Mouse (Mus musculus): ENCODE measurements around the gene Gm42906. TPM values are rescaled to one million over a fixed set of nuclear protein-coding genes. Genes with fewer than 3 reads are reported as not detected.
A peak's percentile ranks its signal among the peaks of the same experiment; 100 is the strongest.

Gm42906 gene
- total RNA-seq, 2 experiments from 2014 or later = not detected

DNA sequence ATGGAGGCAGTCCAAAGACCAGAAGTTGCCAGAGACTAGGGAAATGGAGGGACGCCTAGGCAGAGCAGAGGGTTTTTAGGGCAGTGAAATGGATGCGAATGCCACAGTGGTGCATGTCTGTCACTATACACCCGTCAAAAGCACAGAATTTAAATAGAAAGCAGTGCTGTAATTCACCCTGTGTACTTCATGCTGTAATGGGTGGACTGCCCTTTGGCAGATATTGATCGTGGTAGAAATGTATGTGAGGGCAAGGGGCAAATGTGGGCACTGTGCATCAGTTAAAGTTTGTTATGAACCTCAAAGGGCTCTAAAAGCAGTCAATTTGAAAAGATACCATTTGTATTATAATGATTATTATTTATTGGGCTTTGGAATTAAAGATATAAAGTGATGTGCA is 347.7 kb downstream of the Gm42906 start:
- no peak for ATAC-seq (replicated peaks; ENCODE audit: poor library complexity)

DNA sequence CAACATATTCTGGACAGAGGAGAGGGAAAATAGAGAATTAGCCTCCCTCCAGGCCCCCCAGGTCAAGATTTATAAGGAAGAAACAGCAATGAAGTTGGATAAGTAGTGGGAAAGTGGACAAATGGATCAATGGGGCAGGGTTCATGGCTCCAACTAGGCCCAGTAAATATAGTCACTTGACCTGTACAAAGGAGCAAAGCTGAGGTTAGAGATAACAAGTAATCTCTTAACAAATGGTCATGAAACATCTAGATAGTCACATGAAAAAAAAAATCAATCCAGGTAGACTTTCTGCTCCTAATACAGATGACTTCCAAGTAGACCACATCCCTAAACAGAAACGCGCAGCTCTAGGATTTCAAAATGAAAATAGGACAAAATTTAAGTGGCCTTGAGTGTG is 350.0 kb downstream of the Gm42906 start:
- ATAC-seq (replicated peaks; ENCODE audit: poor library complexity) = no peak

DNA sequence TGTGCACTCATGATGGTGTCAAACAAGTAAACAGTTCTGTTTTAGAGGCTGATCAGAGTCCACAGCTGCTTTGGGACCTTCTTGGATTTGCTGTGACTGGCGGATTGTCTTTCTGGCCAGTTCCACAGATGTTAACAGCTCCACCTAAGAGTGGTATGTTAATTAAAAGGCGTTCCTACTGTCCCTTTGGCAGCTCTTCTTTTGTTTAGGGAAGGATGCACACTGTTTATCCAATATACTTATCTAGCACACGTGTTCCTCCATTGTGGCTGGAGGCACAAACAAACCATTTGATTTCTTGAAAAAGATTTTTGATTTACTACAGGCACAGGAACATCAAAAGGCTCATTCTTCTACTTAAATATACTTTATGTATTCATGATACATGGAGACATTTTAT is 351.0 kb downstream of the Gm42906 start:
- ATAC-seq (replicated peaks; ENCODE audit: poor library complexity) = no peak

DNA sequence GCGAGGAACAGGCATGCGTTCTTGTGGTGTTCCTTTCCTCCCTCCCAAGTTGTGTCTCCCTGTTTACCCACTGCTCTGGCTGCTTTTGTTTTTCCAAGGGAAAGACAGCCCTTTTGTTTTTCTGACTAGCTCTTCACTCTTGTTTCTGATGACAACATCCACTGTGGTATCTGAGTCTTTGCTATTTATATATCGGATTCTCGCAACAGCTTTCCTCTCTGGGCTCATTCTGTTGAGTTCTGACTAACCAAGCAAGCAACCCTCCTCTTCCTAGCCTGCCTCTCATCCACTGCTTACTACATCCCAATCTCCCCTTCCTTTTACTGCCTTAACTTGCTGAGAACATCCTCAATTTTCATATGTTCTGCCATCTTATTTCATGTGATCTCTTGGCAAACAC is 353.7 kb downstream of the Gm42906 start:
- no peak for ATAC-seq (replicated peaks; ENCODE audit: poor library complexity)

DNA sequence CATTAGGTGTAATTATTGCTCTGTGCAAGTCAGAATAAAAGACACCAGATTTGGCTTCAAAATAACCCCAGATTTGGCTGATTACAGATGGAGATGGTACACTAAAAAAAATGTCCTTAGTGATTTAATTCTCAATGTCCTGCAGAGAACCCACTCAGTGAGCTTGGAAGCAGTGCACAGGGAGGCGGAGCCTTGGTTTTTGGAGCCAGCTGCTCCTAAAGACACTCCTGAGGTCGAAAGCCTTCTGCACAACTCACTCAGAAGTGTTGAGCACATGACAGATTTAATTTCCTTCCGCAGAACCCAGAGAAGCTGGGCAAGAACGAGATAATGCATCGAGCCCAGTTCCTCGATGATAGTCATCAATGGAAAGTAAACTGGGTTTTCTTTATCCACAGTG is 356.5 kb downstream of the Gm42906 start:
- ATAC-seq (replicated peaks; ENCODE audit: poor library complexity) = no peak

DNA sequence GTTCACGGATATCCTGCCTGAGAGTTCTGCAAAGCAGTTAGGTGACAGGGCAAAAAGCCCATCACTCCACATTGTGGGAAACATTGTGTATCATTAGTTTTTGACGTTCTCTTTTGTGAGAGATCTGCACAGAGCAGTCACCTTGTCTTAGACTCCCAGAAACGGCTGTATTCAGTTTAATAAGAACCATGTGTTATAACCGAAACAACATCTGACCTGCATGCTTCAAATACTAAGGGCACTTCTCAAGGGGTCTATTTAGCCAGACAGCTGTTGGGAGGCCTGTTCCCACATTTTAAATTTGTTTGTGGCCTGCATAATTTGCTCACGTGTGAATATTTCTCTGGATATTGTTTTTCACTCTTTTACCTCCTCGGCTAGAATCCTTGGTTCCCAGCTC is 357.1 kb downstream of the Gm42906 start:
- no peak for ATAC-seq (replicated peaks; ENCODE audit: poor library complexity)

DNA sequence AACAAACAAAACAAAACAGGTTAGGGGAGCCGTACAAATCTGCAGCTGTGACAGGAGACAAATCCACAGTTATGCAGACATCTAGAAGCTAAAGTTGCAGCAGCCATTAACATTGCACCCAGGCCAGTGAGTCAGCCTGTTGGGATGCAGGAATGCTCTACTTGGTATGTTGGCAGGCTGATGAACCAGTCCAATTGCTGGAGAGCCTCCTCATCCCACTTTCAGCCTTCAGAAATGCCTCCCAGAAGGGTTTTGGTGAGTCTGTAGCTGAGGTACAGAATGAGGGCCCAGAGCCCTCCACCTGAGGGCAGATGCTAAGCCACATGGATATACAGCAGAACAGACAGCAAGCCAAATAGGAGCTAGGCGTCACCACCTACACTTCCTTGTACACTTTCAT is 358.4 kb downstream of the Gm42906 start:
- ATAC-seq (replicated peaks; ENCODE audit: poor library complexity) = no peak

DNA sequence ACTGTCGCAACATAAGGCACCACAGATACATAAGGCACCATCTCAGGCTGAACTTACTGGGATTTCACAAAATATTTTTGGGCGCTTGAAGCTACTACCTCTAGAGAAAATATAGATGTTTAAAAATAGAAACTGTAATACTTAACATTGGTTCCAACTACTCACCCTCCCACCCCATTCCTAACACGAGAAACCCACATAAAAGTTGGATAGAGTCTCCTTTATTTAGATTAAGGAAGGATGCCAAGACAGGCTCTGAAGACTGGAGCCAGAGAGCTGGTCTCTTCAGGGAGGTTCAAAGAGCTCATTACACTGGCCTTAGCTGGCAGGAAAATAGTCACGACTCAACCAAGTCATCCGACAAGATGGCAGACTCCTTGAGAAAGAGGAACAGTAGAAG is 361.9 kb downstream of the Gm42906 start:
- ATAC-seq (replicated peaks; ENCODE audit: poor library complexity) = no peak

DNA sequence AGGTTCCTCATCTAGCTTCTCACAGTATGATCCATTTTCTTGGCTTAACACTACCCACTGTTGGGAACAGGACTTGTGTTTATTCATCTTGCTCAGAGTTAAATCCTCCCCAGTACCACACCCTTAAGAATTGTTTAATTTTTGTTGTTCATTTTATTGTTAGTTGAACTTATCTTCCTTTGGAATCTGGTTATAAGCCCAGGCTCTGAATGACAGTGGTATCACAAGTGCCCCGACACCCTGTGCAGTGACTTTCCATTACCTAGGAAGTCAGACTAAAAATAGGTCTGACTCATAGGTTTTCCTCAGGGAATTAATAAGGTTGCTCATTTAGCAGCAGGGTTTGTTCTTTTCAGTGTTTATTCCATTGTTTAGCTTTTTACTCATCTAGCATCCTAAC is 362.7 kb downstream of the Gm42906 start:
- ATAC-seq (replicated peaks; ENCODE audit: poor library complexity) = no peak

DNA sequence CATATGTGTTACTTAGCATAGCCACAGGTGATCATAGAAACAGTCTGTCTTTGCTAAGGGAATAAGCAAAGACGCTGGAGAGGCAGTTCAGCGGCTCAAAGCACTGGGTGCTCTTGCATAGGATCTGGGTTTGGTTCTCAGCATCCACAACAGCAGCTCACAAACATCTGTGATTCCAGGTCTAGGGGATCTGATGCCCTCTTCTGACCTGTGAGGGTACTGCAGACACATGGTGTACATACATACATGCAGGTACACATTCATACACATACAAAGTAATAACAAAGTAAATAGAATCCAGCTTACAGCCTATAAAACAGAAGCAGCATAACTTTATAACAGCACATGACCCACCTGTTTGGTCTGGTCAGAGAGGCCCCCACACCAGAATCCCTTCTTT is 366.0 kb downstream of the Gm42906 start:
- no peak for ATAC-seq (replicated peaks; ENCODE audit: poor library complexity)

DNA sequence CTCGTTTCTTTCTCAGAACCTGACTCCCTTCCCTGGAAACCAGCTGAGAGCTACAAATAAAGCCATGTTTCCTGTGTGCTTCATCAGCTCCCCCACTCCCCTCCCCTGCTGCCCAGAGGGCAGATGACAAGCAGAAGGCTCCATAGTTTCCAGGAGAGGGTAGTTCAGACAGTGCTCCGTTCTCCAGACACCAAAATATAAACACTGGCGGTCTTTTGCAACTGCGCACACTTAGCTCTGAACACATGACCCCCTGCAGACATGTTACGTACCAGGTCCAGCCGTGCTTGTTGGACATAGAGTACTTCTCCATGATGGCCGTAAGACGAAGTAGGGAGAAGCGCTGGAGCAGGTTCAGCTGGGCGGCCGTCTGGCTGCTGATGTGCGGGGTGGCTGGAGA is 367.5 kb downstream of the Gm42906 start:
- no peak for ATAC-seq (replicated peaks; ENCODE audit: poor library complexity)

DNA sequence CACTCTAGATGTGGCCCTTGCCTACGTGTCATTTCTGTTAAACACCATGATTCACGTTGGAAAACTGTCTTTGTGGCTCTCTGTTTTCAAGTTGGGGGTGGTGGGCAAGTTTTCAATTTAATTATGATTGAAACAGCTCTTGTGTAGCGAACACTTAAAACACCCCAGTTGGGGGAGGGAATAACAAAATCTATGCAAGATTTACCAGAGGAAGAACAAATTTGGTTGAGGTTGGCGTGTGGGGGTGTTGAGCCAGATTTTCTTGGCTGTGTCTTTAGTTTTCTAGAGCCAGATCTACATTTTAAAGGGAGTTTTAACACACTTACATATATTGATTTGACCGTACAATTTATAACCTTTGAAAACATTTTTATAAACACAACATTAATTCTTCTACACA is 368.2 kb downstream of the Gm42906 start:
- no peak for ATAC-seq (replicated peaks; ENCODE audit: poor library complexity)

DNA sequence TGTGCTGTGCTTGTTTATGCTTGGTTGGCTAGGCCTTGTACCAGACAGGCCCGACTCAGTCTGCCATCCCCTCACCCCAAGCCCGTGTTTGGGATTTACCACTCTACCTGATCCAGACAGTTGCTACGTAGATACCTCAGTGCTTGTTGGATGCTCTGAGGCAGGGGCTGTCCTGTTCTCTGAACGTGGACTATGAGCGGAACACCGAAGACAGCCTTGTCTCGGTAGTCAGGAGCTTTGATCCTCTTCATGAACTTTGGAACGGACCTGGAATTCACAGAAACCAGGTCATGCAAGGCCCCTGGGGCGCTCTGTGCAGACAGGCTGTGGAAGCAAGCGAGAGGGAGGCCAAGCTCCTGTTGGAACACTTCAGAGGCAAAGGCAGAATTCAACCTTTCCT is 368.6 kb downstream of the Gm42906 start:
- ATAC-seq (replicated peaks; ENCODE audit: poor library complexity) = no peak

DNA sequence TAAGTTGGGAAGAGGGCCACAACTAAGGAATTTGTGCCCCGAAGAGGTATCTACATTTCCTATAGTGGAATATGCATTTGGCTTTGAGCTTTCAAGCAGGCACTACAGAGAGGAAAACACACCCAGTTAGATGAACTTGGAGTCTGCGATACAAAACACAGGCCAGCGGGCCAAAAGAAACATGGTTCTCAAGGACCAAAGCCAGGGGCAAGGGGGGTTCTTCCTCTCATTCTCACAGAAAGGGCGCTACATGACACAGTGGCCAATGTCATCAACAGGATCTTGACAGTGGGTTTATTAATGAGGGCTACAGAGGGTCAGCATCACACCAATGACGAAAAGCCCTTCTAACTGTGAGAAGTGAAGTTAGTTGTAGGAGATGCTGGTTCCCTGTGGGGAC is 370.2 kb downstream of the Gm42906 start:
- ATAC-seq (replicated peaks; ENCODE audit: poor library complexity) = no peak

DNA sequence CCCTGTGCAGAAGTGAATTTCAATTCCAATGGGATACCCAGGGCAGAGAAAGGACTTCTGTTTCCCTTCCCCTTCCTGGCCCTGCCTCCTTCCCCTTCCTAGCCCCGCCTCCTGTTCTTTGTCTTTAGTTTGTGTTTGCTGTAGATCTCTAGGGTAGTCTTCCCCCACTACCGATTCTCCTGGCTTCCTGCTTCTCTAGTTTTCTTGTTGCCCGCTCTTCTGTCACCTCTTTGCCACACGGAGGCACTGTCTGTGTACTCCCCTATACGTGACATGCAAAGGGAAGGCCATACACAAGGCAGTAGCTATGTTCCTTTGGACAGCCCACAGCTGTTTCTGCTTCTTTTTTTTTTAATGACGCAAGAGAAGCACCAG is 371.1 kb downstream of the Gm42906 start:
- ATAC-seq (replicated peaks; ENCODE audit: poor library complexity) = peak; percentile 88

DNA sequence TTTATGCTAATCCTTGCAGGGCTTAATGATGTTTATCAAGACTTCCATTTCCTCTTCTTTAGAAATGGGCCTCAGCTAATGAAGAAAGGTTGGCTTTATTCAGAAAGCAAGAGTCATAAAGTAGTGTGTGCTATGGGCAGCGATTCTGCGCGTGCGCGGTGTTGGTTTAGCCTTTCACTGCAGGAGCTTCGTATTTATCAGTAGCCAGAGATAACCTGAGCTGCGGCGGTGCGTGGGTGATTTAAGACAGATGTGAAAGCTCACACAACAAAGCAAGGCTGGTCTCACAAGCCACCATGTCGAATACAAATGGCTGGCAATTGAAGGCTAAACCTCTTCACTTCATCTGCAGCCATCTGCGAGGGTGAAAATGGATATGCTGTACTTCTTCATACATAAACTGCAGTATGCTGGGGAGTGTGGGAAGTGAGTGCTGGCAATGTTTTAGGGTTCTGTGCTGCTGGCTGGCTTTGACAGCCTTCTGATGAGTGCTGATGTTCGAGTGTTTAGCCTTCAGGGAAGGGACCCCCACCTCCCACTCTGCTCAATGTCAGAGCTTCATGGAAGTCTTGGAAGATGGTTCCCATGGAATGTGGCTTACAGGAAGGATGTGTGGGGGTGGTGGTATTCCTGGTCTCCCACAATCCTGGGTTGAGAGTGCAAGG is 371.6 kb downstream of the Gm42906 start:
- ATAC-seq (replicated peaks; ENCODE audit: poor library complexity) = no peak

DNA sequence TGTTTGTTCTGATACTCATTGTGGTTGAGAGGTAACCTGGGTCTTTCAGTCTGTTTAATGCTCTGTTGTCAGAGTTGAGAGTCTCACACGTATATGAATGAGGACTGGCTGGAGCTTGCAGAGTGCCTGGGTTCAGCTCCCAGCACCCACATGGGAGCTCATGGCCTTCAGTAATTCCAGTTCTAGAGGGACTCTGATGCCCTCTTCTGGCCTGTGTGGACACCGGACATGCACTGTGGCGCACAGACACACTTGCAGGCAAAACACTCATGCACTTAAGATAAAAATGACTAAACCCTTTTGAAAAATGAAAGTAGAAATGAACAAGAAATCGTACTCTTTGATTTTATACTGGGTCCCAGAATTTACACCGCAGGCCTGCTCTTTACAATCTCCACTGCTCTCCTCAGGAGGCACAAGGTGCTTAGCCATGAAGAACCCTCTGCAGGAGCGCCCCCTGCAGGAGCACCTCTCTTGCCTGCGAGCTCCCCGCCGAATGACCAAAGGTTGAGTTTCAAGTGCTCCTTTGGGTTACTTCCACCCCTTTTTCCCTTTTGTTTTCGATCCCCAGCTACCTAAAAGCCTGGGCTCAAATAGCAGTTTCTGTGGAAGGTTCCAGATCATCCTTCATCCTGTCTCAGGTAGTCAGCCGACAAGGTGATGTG is 372.4 kb downstream of the Gm42906 start:
- ATAC-seq (replicated peaks; ENCODE audit: poor library complexity) = no peak

DNA sequence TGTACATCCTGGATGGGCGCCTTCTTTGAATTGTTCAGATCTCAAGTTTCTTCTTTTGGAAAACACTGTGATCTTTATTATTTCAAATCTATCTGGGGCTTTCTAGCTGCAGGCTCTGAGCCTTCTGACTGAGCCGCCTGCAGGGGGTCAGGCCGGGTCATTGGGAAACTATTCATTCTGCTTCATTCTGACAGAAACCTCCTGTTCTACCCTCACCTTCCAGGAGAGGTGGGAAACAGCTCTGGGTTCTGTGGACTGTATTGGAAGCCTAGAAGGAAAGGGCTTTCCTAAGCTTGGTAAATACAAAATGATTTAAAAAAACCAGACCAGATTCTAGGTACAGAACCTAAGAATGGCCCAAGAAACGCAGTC is 373.2 kb downstream of the Gm42906 start:
- no peak for ATAC-seq (replicated peaks; ENCODE audit: poor library complexity)

DNA sequence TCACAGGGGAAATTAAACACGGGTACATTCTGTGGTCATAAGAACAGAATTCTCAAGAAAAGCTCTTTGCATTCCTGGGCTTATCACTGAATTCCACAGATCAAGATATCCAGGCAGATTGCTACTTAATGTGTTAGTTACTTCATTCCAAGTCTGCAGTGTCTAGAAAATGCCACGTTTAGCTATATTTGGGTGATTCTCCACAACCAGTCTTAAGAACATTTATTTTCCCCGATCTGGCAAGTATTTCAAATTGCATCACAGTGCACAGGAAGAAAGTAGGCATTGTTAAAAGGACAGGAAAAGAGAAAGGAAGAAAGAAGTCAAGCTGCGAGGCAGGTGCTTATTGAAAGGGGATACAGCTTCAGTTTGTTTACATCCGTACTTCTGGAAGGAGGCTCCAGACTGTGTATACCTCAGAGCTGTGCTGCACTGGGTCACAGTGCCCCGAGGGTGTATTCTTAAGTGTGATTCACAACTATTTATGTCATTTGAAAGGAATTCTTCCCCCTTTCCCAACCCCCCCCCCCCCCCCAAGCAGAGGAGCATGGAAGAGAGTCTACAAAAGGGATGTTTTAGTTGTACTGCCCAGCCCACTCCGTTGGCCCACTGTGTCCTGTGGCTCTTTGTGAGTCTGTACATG is 373.7 kb downstream of the Gm42906 start:
- no peak for ATAC-seq (replicated peaks; ENCODE audit: poor library complexity)

DNA sequence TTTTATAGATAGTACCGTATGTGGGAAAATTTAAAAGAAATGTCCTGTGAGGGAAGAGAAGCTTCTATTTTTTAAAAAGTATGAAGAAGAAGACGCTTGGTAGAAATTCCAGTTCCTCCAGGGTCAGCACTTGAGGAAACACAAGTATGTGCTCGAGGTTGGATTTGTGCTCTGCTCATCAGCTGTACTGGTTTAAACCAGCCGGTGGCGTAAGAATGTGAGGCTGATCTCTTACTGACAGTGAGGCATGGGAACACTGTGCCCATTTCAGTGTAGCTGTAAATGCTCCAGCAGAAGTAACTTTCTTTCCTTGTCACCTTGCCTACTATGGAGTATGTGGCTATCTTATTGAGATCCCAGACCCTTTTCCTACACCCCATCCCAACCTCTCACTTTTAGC is 374.8 kb downstream of the Gm42906 start:
- ATAC-seq (replicated peaks; ENCODE audit: poor library complexity) = no peak

DNA sequence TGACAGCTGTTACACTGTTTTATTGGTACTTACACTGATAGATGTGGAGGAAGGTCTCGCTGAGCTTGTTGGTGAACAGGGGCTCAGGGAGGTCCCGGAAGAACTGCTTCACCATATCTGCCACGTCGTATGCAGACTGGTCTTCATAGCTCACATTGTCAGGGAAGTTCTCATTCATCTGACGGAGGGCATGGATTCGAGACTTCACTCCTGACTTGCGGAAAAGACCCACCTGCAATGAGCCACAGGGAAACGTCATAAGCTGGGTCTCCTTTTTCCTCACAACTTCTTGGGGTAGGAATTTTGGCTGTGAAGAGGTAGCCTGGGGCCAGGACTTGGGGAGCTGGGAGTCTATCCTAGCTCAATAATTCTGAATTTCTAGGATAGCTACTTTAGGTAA is 375.6 kb downstream of the Gm42906 start:
- ATAC-seq (replicated peaks; ENCODE audit: poor library complexity) = no peak

DNA sequence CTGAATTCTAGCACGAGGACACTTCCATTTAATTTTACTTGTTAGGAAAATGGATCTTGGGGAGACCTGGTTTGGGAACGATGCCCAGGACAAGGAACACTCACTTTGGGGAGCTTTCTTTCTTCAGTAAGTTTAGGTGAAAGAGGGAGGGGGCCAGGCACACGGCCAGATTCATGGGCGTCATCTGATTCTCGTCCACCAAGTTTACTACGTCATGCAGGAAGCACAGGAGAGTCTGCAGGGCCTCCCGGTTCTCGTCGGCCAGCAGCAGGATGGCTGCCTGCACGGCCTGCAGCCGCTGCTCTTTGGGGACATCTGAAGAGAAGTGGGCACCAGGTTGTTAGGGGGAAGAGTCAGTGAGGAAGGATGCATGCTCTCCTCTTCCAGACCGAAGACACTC is 380.5 kb downstream of the Gm42906 start:
- ATAC-seq (replicated peaks; ENCODE audit: poor library complexity) = no peak

DNA sequence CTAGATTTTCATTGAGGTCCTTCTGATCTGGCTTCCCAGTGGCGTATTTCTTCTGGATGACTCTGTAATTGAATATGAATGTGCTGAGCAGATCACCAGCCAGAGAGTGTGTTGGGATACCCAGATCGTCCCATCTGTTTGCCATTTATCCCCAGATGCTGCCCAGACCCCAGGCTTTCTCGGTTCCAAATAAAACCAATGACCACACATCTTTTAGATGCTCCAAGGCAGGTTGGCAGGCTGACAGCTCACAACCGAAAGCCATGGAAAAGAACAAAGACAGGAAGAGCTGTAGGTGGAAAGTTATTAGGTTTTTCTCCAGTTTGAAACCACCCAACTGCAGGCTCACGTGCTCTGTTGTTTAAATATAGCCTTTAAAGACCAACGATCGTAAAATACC is 381.0 kb downstream of the Gm42906 start:
- ATAC-seq (replicated peaks; ENCODE audit: poor library complexity) = no peak
